Mouse (Mus musculus) bone marrow macrophage, adult 2 months (primary cell): ENCODE data around the gene Sema4a.

Experiments used
- CTCF ChIP-seq: IDR thresholded peaks from 2 replicates; pipeline ENCODE4 v1.5.1; 2012; ENCODE audit warnings: low read depth, mild to moderate bottlenecking, low read length, moderate library complexity
- POLR2A ChIP-seq: IDR thresholded peaks from 2 replicates; pipeline ENCODE4 v1.6.1; 2012; ENCODE audit warnings: mild to moderate bottlenecking, low read depth, low read length, borderline replicate concordance

GRCm38 (mm10) chr3:88452246-88452645, 8.7 kb downstream of the Sema4a start:
- TF ChIP-seq POLR2A (no peak), CTCF (no peak)
